Mouse (Mus musculus) hindbrain, postnatal 0 days (tissue): ENCODE results near the gene Evi2. TPM values are rescaled to one million over a fixed set of nuclear protein-coding genes. Genes with fewer than 3 reads are reported as not detected.

Source experiments
- ATAC-seq: fragments of 200-750 bp; cut with Nextera tagmentation; 2 replicates; pipeline ENCODE4 v1.8.0; 2017; ENCODE audit warnings: mild to moderate bottlenecking, moderate TSS enrichment, moderate library complexity
- DNase-seq: peaks from one replicate; pipeline ENCODE4 v3.0.0-alpha.2; 2015; ENCODE audit warnings: low spot score
- H3K27ac ChIP-seq: fragments of 300-500 bp; sonication (generic); 2 replicates; pipeline ENCODE4 v1.5.1; 2014; ENCODE audit warnings: mild to moderate bottlenecking
- H3K27me3 ChIP-seq: fragments of 300-500 bp; sonication (generic); 2 replicates; pipeline ENCODE4 v1.6.1; 2014; ENCODE audit warnings: low read length, mixed read lengths; ENCODE audit not compliant: insufficient read depth
- H3K36me3 ChIP-seq: fragments of 300-500 bp; sonication (generic); 2 replicates; pipeline ENCODE4 v1.6.1; 2014; ENCODE audit warnings: low read length, mixed read lengths; ENCODE audit not compliant: insufficient read depth
- H3K4me1 ChIP-seq: fragments of 300-500 bp; sonication (generic); 2 replicates; pipeline ENCODE4 v1.6.1; 2014; ENCODE audit warnings: antibody characterized with exemption, low read length, mixed read lengths; ENCODE audit not compliant: insufficient read depth
- H3K4me2 ChIP-seq: fragments of 300-500 bp; sonication (generic); 2 replicates; pipeline ENCODE4 v1.6.1; 2014; ENCODE audit warnings: low read depth, mild to moderate bottlenecking, low read length, moderate library complexity, mixed read lengths
- H3K4me3 ChIP-seq: fragments of 300-500 bp; sonication (generic); 2 replicates; pipeline ENCODE4 v1.5.1; 2014; ENCODE audit warnings: low read length
- H3K9ac ChIP-seq: fragments of 300-500 bp; sonication (generic); replicated peaks from 2 replicates; pipeline ENCODE4 v1.6.1; 2014; ENCODE audit warnings: mild to moderate bottlenecking, low read length, moderate library complexity, mixed read lengths
- H3K9me3 ChIP-seq: fragments of 300-500 bp; sonication (generic); 2 replicates; pipeline ENCODE4 v1.6.1; 2016; ENCODE audit warnings: low read length, mixed read lengths
- CTCF ChIP-seq: IDR thresholded peaks from 2 replicates; pipeline ENCODE4 v1.5.1; 2016; ENCODE audit warnings: antibody characterized with exemption, control low read depth, low read depth
- WGBS: fragments of 180-500 bp; shearing (Covaris S2); extraction: QIAGEN DNeasy Blood & Tissue Kit; methylation state at CpG from one replicate; pipeline ENCODE4 v1.1.7; 2014; 5-methylcytosine and 5-hydroxymethylcytosine counted together
- polyA plus RNA-seq: library from polyadenylated mRNA; unstranded; fragments of >200 nt; fragmentation: Nextera tagmentation; extraction: Ambion mirVana; gene quantifications from 2 replicates; pipeline ENCODE4 v1.2.1, GENCODE M21; 2015
- total RNA-seq: library from RNA; depleted of rRNA; stranded (reverse); fragments of >200 nt; gene quantifications from 2 replicates; pipeline ENCODE4 v1.2.3, GENCODE M21; 2014; rRNA removed

Gene Evi2
- total and polyA plus RNA-seq, 2 experiments from 2014 or later: 0.16 to 0.54 TPM

GRCm38 (mm10) chr11:79502917-79503316, 27.5 kb downstream of the Evi2 start:
- Histone ChIP-seq H3K36me3 (no peaks in the 10 kb centered on the region), H3K9me3 (no peaks in the 10 kb centered on the region), H3K4me3 (peak overlapping the region; percentile 19), H3K9ac (peak overlapping the region; percentile 15; the same call in 1 of the 2 replicates), H3K4me2 (peak overlapping the region; percentile 42), H3K27ac (peak overlapping the region; percentile 22), H3K27me3 (no peaks in the 10 kb centered on the region), H3K4me1 (0 out of 2 replicates have a peak, but pooled peaks cover 8% of the 10 kb centered on the region)
- WGBS: 18% methylated on average over 2 of the region's 2 CpGs
- TF ChIP-seq CTCF: no peak
- ATAC-seq (peak; percentile 56; the same call in 1 of the 2 replicates), DNase-seq (peak; percentile 35)

GRCm38 (mm10) chr11:79494976-79495800, 35.2 kb downstream of the Evi2 start:
- Histone ChIP-seq H3K9ac (no peak overlapping the region), H3K4me3 (no peak overlapping the region), H3K36me3 (no peaks in the 10 kb centered on the region), H3K27ac (peak overlapping the region; percentile 45; the same call in 1 of the 2 replicates), H3K4me2 (peak overlapping the region; percentile 28; the same call in 1 of the 2 replicates), H3K27me3 (no peaks in the 10 kb centered on the region), H3K9me3 (no peaks in the 10 kb centered on the region), H3K4me1 (no peaks in the 10 kb centered on the region)
- TF ChIP-seq CTCF: no peak
- 57% methylated on average over 10 of the region's 10 CpGs for WGBS
- DNase-seq: peak; percentile 20
- no peak for ATAC-seq

- H3K9me3 ChIP-seq: no peaks in the 10 kb centered on the region
- H3K36me3 ChIP-seq: peaks cover 17% of the 10 kb centered on the region
- no peak overlapping the region for H3K4me3 ChIP-seq
- no peak overlapping the region for H3K9ac ChIP-seq
- ATAC-seq (no peak), DNase-seq (no peak)
- H3K27ac ChIP-seq: no peak overlapping the region
- H3K4me1 ChIP-seq: no peaks in the 10 kb centered on the region
- no peaks in the 10 kb centered on the region for H3K27me3 ChIP-seq
- no peak for TF ChIP-seq CTCF
- H3K4me2 ChIP-seq: no peak overlapping the region
Observed at GRCm38 (mm10) chr11:79484721-79485120, 45.7 kb downstream of the Evi2 start.

GRCm38 (mm10) chr11:79483876-79484528, 46.4 kb downstream of the Evi2 start:
- no peak for ATAC-seq
- no peak overlapping the region for H3K4me2 ChIP-seq
- no peak for DNase-seq
- no peaks in the 10 kb centered on the region for H3K9me3 ChIP-seq
- H3K9ac ChIP-seq: no peak overlapping the region
- no peak for TF ChIP-seq CTCF
- H3K4me1 ChIP-seq: no peaks in the 10 kb centered on the region
- no peak overlapping the region for H3K27ac ChIP-seq
- H3K36me3 ChIP-seq: peaks cover 11% of the 10 kb centered on the region
- 88% methylated on average over 7 of the region's 7 CpGs for WGBS
- H3K27me3 ChIP-seq: no peaks in the 10 kb centered on the region
- no peak overlapping the region for H3K4me3 ChIP-seq

- ATAC-seq: no peak
- no peak for DNase-seq
- H3K27me3 ChIP-seq: no peaks in the 10 kb centered on the region
- no peaks in the 10 kb centered on the region for H3K4me1 ChIP-seq
- H3K4me3 ChIP-seq: no peak overlapping the region
- no peak overlapping the region for H3K27ac ChIP-seq
- H3K9ac ChIP-seq: no peak overlapping the region
- no peaks in the 10 kb centered on the region for H3K9me3 ChIP-seq
- H3K4me2 ChIP-seq: no peak overlapping the region
- WGBS: 90% methylated on average over 6 of the region's 6 CpGs
- peaks cover 10% of the 10 kb centered on the region for H3K36me3 ChIP-seq
- no peak for TF ChIP-seq CTCF
Observed at GRCm38 (mm10) chr11:79483392-79483791, 47.0 kb downstream of the Evi2 start.

- Histone ChIP-seq H3K27ac (no peak overlapping the region), H3K9me3 (no peaks in the 10 kb centered on the region), H3K4me2 (no peak overlapping the region), H3K4me1 (no peaks in the 10 kb centered on the region), H3K36me3 (peaks cover 19% of the 10 kb centered on the region), H3K4me3 (no peak overlapping the region), H3K9ac (no peak overlapping the region), H3K27me3 (no peaks in the 10 kb centered on the region)
- DNase-seq (no peak), ATAC-seq (no peak)
- 76% methylated on average over 1 of the region's 1 CpGs for WGBS
- no peak for TF ChIP-seq CTCF
Observed at GRCm38 (mm10) chr11:79468097-79468496, 62.3 kb downstream of the Evi2 start.

Other genes starting within 250 kb of the Evi2 start
- not detected in 2 replicates for gene Gm9964, start 233.7 kb downstream of the Evi2 start, total RNA-seq
- not detected in 2 replicates for gene Gm9964, start 233.7 kb downstream of the Evi2 start, polyA plus RNA-seq
- 68.4 and 73.6 TPM in 2 replicates for gene Nf1, start 190.9 kb downstream of the Evi2 start, total RNA-seq
- 7.3 and 8.7 TPM in 2 replicates for gene Nf1, start 190.9 kb downstream of the Evi2 start, polyA plus RNA-seq
- gene Omg, start 26.5 kb downstream of the Evi2 start, total RNA-seq: 21.0 and 27.7 TPM in 2 replicates
- 33.2 and 34.8 TPM in 2 replicates for gene Omg, start 26.5 kb downstream of the Evi2 start, polyA plus RNA-seq
- not detected in 2 replicates for gene Evi2b, start 6.8 kb downstream of the Evi2 start, total RNA-seq
- gene Evi2b, start 6.8 kb downstream of the Evi2 start, polyA plus RNA-seq: 0.25 and 0.52 TPM in 2 replicates
- 2.3 and 3.0 TPM in 2 replicates for gene Evi2a, start within 50 bp of the Evi2 start, total RNA-seq
- 4.5 and 5.9 TPM in 2 replicates for gene Evi2a, start within 50 bp of the Evi2 start, polyA plus RNA-seq
- 66.4 and 69.3 TPM in 2 replicates for gene Rab11fip4, start 60.6 kb upstream of the Evi2 start, total RNA-seq
- gene Rab11fip4, start 60.6 kb upstream of the Evi2 start, polyA plus RNA-seq: 17.3 and 17.4 TPM in 2 replicates